Mouse (Mus musculus): ENCODE measurements around the gene Ugt1a9. TPM values are rescaled to one million over a fixed set of nuclear protein-coding genes. Genes with fewer than 3 reads are reported as not detected.

Ugt1a9 gene
- polyA plus RNA-seq, 1 experiment from 2014 or later, result 0.65 TPM

DNA sequence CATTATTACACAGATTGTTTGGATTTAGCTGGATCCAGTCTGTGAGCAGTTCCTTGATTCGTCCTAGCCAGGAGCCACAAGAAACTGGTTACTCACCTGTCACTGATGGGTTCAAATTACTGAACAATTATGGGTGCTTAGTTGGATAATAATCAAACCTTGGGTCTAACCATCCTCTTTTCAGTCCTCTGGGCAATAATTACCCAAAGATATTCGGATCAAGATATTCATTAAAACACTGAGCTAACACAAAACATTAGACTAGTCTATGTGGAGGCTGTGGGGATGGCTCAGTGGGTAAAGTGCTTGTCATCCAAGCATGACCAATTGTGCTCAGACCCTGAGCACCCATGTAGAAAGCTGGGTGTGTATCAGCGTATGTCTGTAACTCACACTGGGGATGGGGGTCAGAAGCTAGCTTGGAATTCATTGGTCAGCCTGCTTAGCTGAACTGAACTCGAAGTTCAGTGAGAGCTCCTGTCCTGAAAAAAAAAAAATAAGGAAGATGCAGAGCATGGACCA lies 165.4 kb downstream of the Ugt1a9 start:
- H3K36me3 ChIP-seq (ENCODE audit: control insufficient read depth, insufficient read depth, low read length), result no peaks in the 10 kb centered on the region
- H3K4me3 ChIP-seq (ENCODE audit: low read depth, low read length), result no peak overlapping the region
- no peak overlapping the region for H3K9ac ChIP-seq (ENCODE audit: low read length)
- H3K27ac ChIP-seq (replicated peaks), result no peak overlapping the region
- ATAC-seq (ENCODE audit: low FRiP score, low TSS enrichment) (no peak), DNase-seq (ENCODE audit: low spot score) (no peak)
- no peaks in the 10 kb centered on the region for H3K4me1 ChIP-seq (replicated peaks; ENCODE audit: control insufficient read depth, insufficient read depth)
- no peak overlapping the region for H3K4me2 ChIP-seq (replicated peaks; ENCODE audit: low read depth)
- 57% methylated on average over 4 of the region's 4 CpGs for WGBS
- no peaks in the 10 kb centered on the region; the same call in 1 of the 2 replicates for H3K27me3 ChIP-seq (ENCODE audit: control insufficient read depth, insufficient read depth, low read length)
- TF ChIP-seq CTCF (IDR thresholded peaks at IDR 0.05; ENCODE audit: low read depth), result no peak
- TF ChIP-seq EP300 (optimal IDR thresholded peaks at IDR 0.05), result no peak
- H3K9me3 ChIP-seq (ENCODE audit: control insufficient read depth, low read length), result peaks cover 69% of the 10 kb centered on the region

DNA sequence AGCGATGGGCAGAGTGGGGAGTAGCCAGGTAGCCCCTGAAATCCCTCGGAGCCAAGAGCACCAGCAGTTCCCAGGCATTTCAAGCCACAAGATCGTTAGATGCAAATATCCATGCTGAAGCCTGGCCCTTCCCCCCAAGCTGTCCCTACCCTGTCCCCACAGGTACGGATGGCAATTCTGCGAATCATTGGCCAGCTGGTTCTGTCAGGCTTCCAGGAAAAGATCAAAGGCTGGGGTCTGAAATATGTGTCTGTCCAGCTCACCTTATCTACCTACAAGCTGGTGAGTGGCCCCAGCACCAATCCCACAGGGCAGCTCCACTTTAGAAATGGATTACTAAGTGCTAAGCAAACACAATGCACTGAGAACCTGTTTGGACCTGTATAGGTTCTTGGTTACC lies 166.7 kb downstream of the Ugt1a9 start:
- peak; percentile 33 for ATAC-seq (ENCODE audit: low FRiP score, low TSS enrichment)
- TF ChIP-seq CTCF (IDR thresholded peaks at IDR 0.05; ENCODE audit: low read depth), result no peak
- no peak for TF ChIP-seq EP300 (optimal IDR thresholded peaks at IDR 0.05)
- Histone ChIP-seq H3K4me1 (replicated peaks; ENCODE audit: control insufficient read depth, insufficient read depth) (no peaks in the 10 kb centered on the region), H3K27me3 (ENCODE audit: control insufficient read depth, insufficient read depth, low read length) (no peaks in the 10 kb centered on the region; the same call in 1 of the 2 replicates), H3K27ac (replicated peaks) (no peak overlapping the region), H3K9ac (ENCODE audit: low read length) (no peak overlapping the region), H3K4me3 (ENCODE audit: low read depth, low read length) (no peak overlapping the region), H3K36me3 (ENCODE audit: control insufficient read depth, insufficient read depth, low read length) (no peaks in the 10 kb centered on the region), H3K9me3 (ENCODE audit: control insufficient read depth, low read length) (peaks cover 70% of the 10 kb centered on the region), H3K4me2 (replicated peaks; ENCODE audit: low read depth) (no peak overlapping the region)
- no peak for DNase-seq (ENCODE audit: low spot score)
- WGBS, result 71% methylated on average over 5 of the region's 5 CpGs

DNA sequence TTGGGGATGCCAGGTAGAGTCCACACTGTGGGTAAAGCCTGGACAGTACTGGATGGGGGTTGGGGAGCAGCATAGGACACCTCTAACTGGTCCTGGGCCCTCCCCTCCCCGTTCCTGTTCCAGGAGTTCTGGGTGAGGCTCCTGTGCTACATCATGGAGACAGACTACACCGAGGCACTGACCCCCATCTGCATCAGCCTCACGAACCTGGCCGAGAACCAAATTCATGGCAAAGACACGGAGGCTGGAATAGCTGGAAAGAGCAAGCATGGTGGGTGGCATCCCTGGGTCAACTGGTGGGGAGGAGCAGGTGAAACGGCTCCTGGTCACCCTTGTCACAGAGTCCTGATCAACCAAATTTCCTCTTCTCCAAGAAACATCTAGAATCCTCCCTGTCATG lies 168.2 kb downstream of the Ugt1a9 start:
- H3K4me2 ChIP-seq (replicated peaks; ENCODE audit: low read depth), result no peak overlapping the region
- WGBS, result 72% methylated on average over 6 of the region's 6 CpGs
- no peaks in the 10 kb centered on the region; the same call in 1 of the 2 replicates for H3K27me3 ChIP-seq (ENCODE audit: control insufficient read depth, insufficient read depth, low read length)
- no peak overlapping the region for H3K4me3 ChIP-seq (ENCODE audit: low read depth, low read length)
- ATAC-seq (ENCODE audit: low FRiP score, low TSS enrichment) (0 out of 2 replicates have a peak, but pooled peaks have one; percentile 4), DNase-seq (ENCODE audit: low spot score) (no peak)
- no peak overlapping the region for H3K9ac ChIP-seq (ENCODE audit: low read length)
- H3K9me3 ChIP-seq (ENCODE audit: control insufficient read depth, low read length), result peaks cover 69% of the 10 kb centered on the region
- TF ChIP-seq CTCF (IDR thresholded peaks at IDR 0.05; ENCODE audit: low read depth) (no peak), EP300 (optimal IDR thresholded peaks at IDR 0.05) (no peak)
- no peaks in the 10 kb centered on the region for H3K36me3 ChIP-seq (ENCODE audit: control insufficient read depth, insufficient read depth, low read length)
- H3K4me1 ChIP-seq (replicated peaks; ENCODE audit: control insufficient read depth, insufficient read depth), result no peaks in the 10 kb centered on the region
- no peak overlapping the region for H3K27ac ChIP-seq (replicated peaks)

DNA sequence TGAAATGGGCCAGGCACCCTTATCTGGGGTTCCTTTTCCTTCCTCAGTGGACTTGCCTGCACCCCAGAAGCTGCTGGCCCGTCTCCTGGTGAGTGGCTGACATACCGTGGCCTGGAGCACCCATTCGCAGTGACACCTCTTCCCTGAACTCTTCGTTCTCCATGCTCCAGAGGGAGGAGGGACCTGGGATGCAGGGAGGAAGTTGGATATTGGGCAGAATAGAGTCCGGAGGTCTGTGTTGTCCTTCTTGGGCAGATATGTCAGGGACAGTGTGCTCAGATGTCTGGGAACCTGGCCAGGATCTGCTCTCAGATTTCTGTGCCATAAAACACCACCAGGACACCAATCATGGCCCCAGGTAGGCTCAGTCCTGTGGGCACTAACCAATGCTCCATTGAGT lies 169.5 kb downstream of the Ugt1a9 start:
- Histone ChIP-seq H3K9ac (ENCODE audit: low read length) (no peak overlapping the region), H3K4me2 (replicated peaks; ENCODE audit: low read depth) (no peak overlapping the region), H3K9me3 (ENCODE audit: control insufficient read depth, low read length) (peaks cover 66% of the 10 kb centered on the region), H3K4me1 (replicated peaks; ENCODE audit: control insufficient read depth, insufficient read depth) (no peaks in the 10 kb centered on the region), H3K36me3 (ENCODE audit: control insufficient read depth, insufficient read depth, low read length) (no peaks in the 10 kb centered on the region), H3K27me3 (ENCODE audit: control insufficient read depth, insufficient read depth, low read length) (no peaks in the 10 kb centered on the region; the same call in 1 of the 2 replicates), H3K27ac (replicated peaks) (no peak overlapping the region), H3K4me3 (ENCODE audit: low read depth, low read length) (no peak overlapping the region)
- WGBS, result 72% methylated on average over 5 of the region's 5 CpGs
- no peak for DNase-seq (ENCODE audit: low spot score)
- no peak for ATAC-seq (ENCODE audit: low FRiP score, low TSS enrichment)
- no peak for TF ChIP-seq CTCF (IDR thresholded peaks at IDR 0.05; ENCODE audit: low read depth)
- no peak for TF ChIP-seq EP300 (optimal IDR thresholded peaks at IDR 0.05)

DNA sequence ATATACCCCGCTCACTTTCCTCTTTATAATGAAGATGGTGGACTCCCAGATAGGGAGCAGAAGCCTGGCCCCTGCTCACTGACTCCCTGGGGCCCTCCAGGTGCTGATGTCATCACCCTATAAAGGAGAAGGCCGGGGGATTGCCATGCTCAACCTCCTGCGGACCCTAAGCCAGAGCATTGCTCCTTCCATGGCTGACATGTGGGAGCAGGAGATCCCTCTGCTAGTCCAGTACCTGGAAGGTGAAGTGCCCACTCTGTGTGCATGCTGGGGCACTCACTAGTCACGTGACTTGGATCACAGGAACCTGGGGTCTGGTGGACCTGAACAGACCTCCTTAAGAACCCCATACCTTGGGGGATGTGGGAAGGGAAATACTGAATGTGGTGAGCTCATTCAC lies 170.0 kb downstream of the Ugt1a9 start:
- ATAC-seq (ENCODE audit: low FRiP score, low TSS enrichment), result 0 out of 2 replicates have a peak, but pooled peaks have one; percentile 3
- no peak for DNase-seq (ENCODE audit: low spot score)
- 70% methylated on average over 4 of the region's 4 CpGs for WGBS
- H3K4me3 ChIP-seq (ENCODE audit: low read depth, low read length), result no peak overlapping the region
- no peak for TF ChIP-seq EP300 (optimal IDR thresholded peaks at IDR 0.05)
- TF ChIP-seq CTCF (IDR thresholded peaks at IDR 0.05; ENCODE audit: low read depth), result no peak
- H3K27ac ChIP-seq (replicated peaks), result no peak overlapping the region
- H3K9ac ChIP-seq (ENCODE audit: low read length), result no peak overlapping the region
- H3K27me3 ChIP-seq (ENCODE audit: control insufficient read depth, insufficient read depth, low read length), result no peaks in the 10 kb centered on the region; the same call in 1 of the 2 replicates
- no peak overlapping the region for H3K4me2 ChIP-seq (replicated peaks; ENCODE audit: low read depth)
- no peaks in the 10 kb centered on the region for H3K4me1 ChIP-seq (replicated peaks; ENCODE audit: control insufficient read depth, insufficient read depth)
- H3K9me3 ChIP-seq (ENCODE audit: control insufficient read depth, low read length), result peaks cover 61% of the 10 kb centered on the region
- no peaks in the 10 kb centered on the region for H3K36me3 ChIP-seq (ENCODE audit: control insufficient read depth, insufficient read depth, low read length)

DNA sequence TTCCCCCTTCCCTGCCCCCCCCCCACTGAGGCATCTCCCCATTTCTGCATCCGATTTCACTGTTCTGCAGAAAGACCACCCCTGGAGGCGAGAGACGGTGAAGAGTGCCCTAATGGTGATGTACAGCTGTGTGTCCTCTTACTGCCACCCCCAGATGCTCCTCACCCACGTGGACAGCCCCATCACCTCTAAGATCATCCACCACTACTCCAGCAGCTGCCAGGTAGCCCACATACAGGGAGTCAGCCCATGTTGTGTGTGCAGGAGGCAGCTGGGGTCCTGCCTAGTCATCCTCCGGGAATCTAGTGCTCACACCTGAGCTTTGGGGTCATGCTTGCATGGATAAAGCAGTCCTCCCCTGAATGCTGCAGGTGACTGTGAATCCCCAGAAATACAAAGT lies 173.3 kb downstream of the Ugt1a9 start:
- H3K36me3 ChIP-seq (ENCODE audit: control insufficient read depth, insufficient read depth, low read length), result no peaks in the 10 kb centered on the region
- H3K9me3 ChIP-seq (ENCODE audit: control insufficient read depth, low read length), result peaks cover 43% of the 10 kb centered on the region
- H3K4me2 ChIP-seq (replicated peaks; ENCODE audit: low read depth), result no peak overlapping the region
- no peak overlapping the region for H3K4me3 ChIP-seq (ENCODE audit: low read depth, low read length)
- 62% methylated on average over 5 of the region's 5 CpGs for WGBS
- no peak overlapping the region for H3K9ac ChIP-seq (ENCODE audit: low read length)
- DNase-seq (ENCODE audit: low spot score) (no peak), ATAC-seq (ENCODE audit: low FRiP score, low TSS enrichment) (no peak)
- no peaks in the 10 kb centered on the region for H3K4me1 ChIP-seq (replicated peaks; ENCODE audit: control insufficient read depth, insufficient read depth)
- H3K27me3 ChIP-seq (ENCODE audit: control insufficient read depth, insufficient read depth, low read length), result no peaks in the 10 kb centered on the region; the same call in 1 of the 2 replicates
- no peak overlapping the region for H3K27ac ChIP-seq (replicated peaks)
- TF ChIP-seq CTCF (IDR thresholded peaks at IDR 0.05; ENCODE audit: low read depth), result no peak
- no peak for TF ChIP-seq EP300 (optimal IDR thresholded peaks at IDR 0.05)

Measured in stomach, postnatal 0 days (tissue).